Mouse (Mus musculus) liver, embryonic 16.5 days (tissue): ENCODE data around the gene Gm9833. TPM values are rescaled to one million over a fixed set of nuclear protein-coding genes. Genes with fewer than 3 reads are reported as not detected.
A peak's percentile ranks its signal among the peaks of the same experiment; 100 is the strongest.

Source experiments
- ATAC-seq: fragments of 200-750 bp; cut with Nextera tagmentation; 2 replicates; pipeline ENCODE4 v1.8.0; 2017; ENCODE audit warnings: low read depth, mild to moderate bottlenecking, moderate number of reproducible peaks, moderate library complexity
- H3K27ac ChIP-seq: fragments of 300-500 bp; sonication (generic); 2 replicates; pipeline ENCODE4 v1.5.1; 2014; ENCODE audit warnings: mild to moderate bottlenecking, low read length
- H3K27me3 ChIP-seq: fragments of 300-500 bp; sonication (generic); 2 replicates; pipeline ENCODE4 v1.6.1; 2014; ENCODE audit warnings: low read depth, low read length, mixed read lengths; ENCODE audit not compliant: control insufficient read depth, insufficient read depth
- H3K36me3 ChIP-seq: fragments of 300-500 bp; sonication (generic); 2 replicates; pipeline ENCODE4 v1.6.1; 2014; ENCODE audit warnings: mild to moderate bottlenecking; ENCODE audit not compliant: control insufficient read depth, insufficient read depth
- H3K4me1 ChIP-seq: fragments of 300-500 bp; sonication (generic); 2 replicates; pipeline ENCODE4 v1.6.1; 2014; ENCODE audit warnings: low read depth, low read length, mixed read lengths; ENCODE audit not compliant: control insufficient read depth
- H3K4me2 ChIP-seq: fragments of 300-500 bp; sonication (generic); 2 replicates; pipeline ENCODE4 v1.6.1; 2014; ENCODE audit warnings: low read depth, low read length, mixed read lengths
- H3K4me3 ChIP-seq: fragments of 300-500 bp; sonication (generic); 2 replicates; pipeline ENCODE4 v1.5.1; 2014; ENCODE audit warnings: low read depth, mild to moderate bottlenecking, low read length
- H3K9ac ChIP-seq: fragments of 300-500 bp; sonication (generic); 2 replicates; pipeline ENCODE4 v1.6.1; 2014; ENCODE audit warnings: low read depth, low read length
- H3K9me3 ChIP-seq: fragments of 300-500 bp; sonication (generic); replicated peaks from 2 replicates; pipeline ENCODE4 v1.6.1; 2016; ENCODE audit warnings: low read length; ENCODE audit not compliant: control insufficient read depth
- WGBS: fragments of 180-500 bp; shearing (Covaris S2); extraction: QIAGEN DNeasy Blood & Tissue Kit; methylation state at CpG from one replicate; pipeline ENCODE4 v1.1.7; 2014; ENCODE audit not compliant: insufficient replicate concordance; 5-methylcytosine and 5-hydroxymethylcytosine counted together
- polyA plus RNA-seq: library from polyadenylated mRNA; unstranded; fragments of >200 nt; fragmentation: Nextera tagmentation; extraction: Ambion mirVana; gene quantifications from 2 replicates; pipeline ENCODE4 v1.2.1, GENCODE M21; 2015

Gm9833 gene
- polyA plus RNA-seq, 1 experiment from 2014 or later: 1.3 TPM

DNA sequence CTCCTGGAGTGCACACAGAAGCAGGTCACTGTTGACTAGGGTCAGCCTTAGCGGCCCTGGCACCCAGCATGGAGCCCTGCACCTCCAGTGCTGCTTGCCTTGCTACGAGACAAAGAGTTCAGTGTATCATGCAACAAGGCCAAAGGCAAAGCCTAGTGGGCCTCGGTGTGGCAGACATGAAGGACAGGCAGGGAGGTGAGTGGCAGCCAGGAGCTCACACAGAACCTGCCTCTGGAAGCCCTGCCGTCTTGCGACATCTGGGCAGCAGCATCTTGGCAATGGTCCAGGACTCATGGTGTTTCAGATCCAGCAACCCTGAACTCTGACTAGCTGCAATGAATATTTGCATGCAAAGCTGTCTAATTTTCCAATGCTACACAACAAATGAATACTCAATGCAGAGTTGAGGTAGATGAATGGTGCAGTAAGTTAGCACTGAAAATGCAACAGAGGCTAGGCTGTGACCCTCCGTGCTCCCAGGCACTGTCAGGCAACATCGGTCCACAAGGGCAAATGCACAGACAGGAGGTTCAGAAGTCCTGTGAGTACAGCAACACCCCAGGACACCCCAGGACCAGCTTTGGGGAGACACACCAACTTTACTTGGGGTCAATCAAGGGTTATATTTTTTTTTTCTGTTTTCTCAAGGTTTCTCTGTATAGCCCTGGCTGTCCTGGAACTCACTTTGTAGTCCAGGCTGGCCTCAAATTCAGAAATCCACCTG lies 2.4 kb upstream of the Gm9833 start:
- ATAC-seq: peak; percentile 72
- peak overlapping the region; percentile 10; the same call in 1 of the 2 replicates for H3K27ac ChIP-seq

DNA sequence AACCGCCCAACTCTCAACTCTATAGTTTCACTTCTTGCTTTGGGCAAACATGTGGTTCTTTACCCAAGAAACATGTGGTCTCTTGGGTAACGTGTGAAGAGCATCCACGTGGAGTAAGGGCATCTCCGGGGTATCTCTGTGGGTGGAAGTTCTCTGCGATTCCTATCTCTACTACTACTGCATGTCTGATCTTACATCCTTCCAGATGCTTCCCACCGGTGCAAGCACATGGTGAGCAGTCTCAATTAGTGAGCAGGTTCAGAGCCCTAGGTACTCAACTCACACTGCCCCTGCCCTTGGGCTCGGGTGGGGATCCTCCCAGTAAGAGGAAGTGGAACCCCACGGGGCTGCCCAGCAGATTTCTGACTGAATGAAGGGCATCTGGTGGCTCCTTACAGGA lies 399 bp upstream of the Gm9833 start:
- H3K4me1 ChIP-seq: no peaks in the 10 kb centered on the region; the same call in none of the 2 replicates
- H3K27ac ChIP-seq: no peak overlapping the region
- no peak overlapping the region for H3K4me3 ChIP-seq
- no peaks in the 10 kb centered on the region for H3K36me3 ChIP-seq
- WGBS: 57% methylated on average over 8 of the region's 8 CpGs
- H3K4me2 ChIP-seq: 0 out of 2 replicates have a peak overlapping the region, but pooled peaks have one; percentile 17
- no peak overlapping the region for H3K9ac ChIP-seq
- 0 out of 2 replicates have a peak, but pooled peaks cover 4% of the 10 kb centered on the region for H3K27me3 ChIP-seq
- H3K9me3 ChIP-seq: no peaks in the 10 kb centered on the region
- ATAC-seq: no peak

More for the DNA sequence above, 2.4 kb upstream of the Gm9833 start:
- H3K36me3 ChIP-seq: no peaks in the 10 kb centered on the region
- WGBS: 62% methylated on average over 7 of the region's 7 CpGs
- H3K4me2 ChIP-seq: no peak overlapping the region
- H3K27me3 ChIP-seq: 0 out of 2 replicates have a peak, but pooled peaks cover 4% of the 10 kb centered on the region
- H3K4me3 ChIP-seq: no peak overlapping the region
- no peaks in the 10 kb centered on the region; the same call in none of the 2 replicates for H3K4me1 ChIP-seq
- no peaks in the 10 kb centered on the region for H3K9me3 ChIP-seq
- no peak overlapping the region for H3K9ac ChIP-seq

DNA sequence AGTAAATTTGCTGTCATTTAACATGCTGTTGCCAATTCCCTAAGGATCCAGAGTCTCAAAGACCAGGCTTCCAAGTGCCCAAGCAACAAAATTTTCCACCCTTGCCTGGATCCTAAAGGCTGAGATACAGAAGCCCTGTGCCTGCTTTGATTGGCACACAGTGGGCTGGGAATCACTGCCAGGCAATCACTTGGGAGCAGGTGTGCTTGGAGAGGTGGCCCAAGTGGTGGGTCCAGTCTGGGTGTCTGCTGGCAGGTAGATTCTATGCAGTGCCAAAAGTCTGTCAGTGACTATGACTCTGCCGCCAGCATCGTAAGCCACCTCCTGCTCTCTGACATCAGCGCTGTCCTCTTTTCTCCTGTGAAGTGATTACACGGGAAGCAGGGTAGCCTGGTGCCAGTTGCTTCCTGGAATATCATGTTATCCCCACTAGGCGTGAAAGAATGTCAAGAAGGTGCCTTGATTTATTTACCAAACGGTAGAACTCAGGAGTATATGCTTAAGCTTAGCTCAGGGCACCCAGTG lies 3.8 kb downstream of the Gm9833 start:
- Histone ChIP-seq H3K4me1 (no peaks in the 10 kb centered on the region; the same call in 1 of the 2 replicates), H3K9me3 (no peaks in the 10 kb centered on the region)

DNA sequence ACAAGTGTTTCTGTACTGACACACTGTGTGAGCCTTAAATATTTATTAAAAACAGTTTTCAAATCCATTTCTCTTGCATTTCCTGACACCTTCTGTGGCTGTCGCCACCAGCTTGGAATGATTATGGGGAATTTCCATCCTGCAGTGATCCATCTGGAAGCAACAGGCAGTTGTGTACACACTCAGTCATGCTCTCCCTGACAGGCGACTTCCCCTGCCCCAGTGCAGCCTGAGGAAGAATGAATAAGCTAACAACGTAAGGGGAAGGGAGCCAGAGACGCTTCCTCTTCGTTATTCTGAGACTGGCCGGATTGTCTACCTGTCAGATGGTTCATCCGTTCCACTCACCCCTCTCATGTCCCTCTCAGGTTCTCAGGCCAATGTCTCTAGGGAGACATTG lies 4.6 kb downstream of the Gm9833 start:
- H3K27me3 ChIP-seq: 0 out of 2 replicates have a peak, but pooled peaks cover 2% of the 10 kb centered on the region
- no peak overlapping the region for H3K4me3 ChIP-seq
- H3K4me1 ChIP-seq: no peaks in the 10 kb centered on the region; the same call in 1 of the 2 replicates
- H3K4me2 ChIP-seq: no peak overlapping the region
- H3K36me3 ChIP-seq: no peaks in the 10 kb centered on the region
- 10% methylated on average over 7 of the region's 7 CpGs for WGBS
- H3K9ac ChIP-seq: no peak overlapping the region
- ATAC-seq: peak; percentile 39; the same call in 1 of the 2 replicates
- H3K27ac ChIP-seq: no peak overlapping the region
- no peaks in the 10 kb centered on the region for H3K9me3 ChIP-seq

More for the DNA sequence above, 3.8 kb downstream of the Gm9833 start:
- Histone ChIP-seq H3K36me3 (no peaks in the 10 kb centered on the region), H3K27ac (no peak overlapping the region), H3K27me3 (0 out of 2 replicates have a peak, but pooled peaks cover 4% of the 10 kb centered on the region), H3K9ac (no peak overlapping the region), H3K4me2 (no peak overlapping the region), H3K4me3 (no peak overlapping the region)
- WGBS: 64% methylated on average over 6 of the region's 6 CpGs
- ATAC-seq: no peak

DNA sequence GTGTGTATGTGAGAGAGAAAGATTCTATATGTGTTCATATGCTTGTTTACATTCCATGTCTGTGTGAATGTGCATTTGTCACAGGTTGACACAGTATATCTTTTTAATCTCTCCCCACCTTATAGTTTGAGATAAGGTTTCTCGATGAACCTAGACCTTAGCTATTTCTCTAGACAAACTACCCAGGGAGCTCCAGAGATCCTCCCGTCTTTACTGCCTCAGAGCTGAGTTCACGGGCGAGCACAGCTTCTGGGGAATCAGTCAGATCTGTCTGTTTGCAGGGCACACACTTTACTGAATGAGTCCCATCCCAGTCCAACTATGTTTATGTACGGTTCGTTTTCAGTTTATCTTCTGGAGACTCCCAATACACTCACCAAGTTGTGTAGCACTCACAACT lies 5.0 kb downstream of the Gm9833 start:
- no peaks in the 10 kb centered on the region for H3K9me3 ChIP-seq
- H3K36me3 ChIP-seq: no peaks in the 10 kb centered on the region
- H3K4me2 ChIP-seq: no peak overlapping the region
- no peak overlapping the region for H3K27ac ChIP-seq
- no peaks in the 10 kb centered on the region for H3K4me1 ChIP-seq
- ATAC-seq: no peak
- no peaks in the 10 kb centered on the region for H3K27me3 ChIP-seq
- no peak overlapping the region for H3K4me3 ChIP-seq
- 51% methylated on average over 6 of the region's 6 CpGs for WGBS
- no peak overlapping the region for H3K9ac ChIP-seq

DNA sequence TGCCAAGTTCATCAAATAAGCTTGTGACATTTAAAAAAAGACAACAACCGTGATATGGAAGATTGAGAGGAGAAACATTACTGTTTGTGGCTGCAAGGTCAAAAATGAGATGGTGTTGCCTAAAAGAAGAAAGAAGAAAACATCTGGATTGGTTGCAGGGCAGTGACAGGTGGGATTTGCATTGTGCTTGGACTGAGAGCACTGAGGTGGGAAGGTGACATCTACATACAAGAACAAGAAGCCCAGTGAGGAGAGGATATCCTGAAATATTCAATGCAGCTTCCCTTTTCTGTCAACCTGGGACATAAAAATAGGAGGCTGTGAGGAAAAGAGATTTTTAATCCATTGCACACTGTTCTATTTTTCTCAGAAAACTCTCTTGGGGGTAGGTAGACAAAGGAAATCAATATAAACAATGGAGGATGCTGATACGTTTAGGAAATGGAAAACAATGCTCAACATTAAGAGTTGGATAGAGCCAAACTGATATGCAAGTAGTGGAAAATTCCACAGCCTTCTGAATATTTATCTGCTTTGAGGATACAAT lies 7.2 kb downstream of the Gm9833 start:
- WGBS: 54% methylated on average over 2 of the region's 2 CpGs
- no peaks in the 10 kb centered on the region for H3K9me3 ChIP-seq
- H3K9ac ChIP-seq: no peak overlapping the region
- no peaks in the 10 kb centered on the region for H3K27me3 ChIP-seq
- H3K4me3 ChIP-seq: no peak overlapping the region
- no peaks in the 10 kb centered on the region for H3K4me1 ChIP-seq
- H3K4me2 ChIP-seq: no peak overlapping the region
- ATAC-seq: no peak
- H3K36me3 ChIP-seq: no peaks in the 10 kb centered on the region
- H3K27ac ChIP-seq: no peak overlapping the region

DNA sequence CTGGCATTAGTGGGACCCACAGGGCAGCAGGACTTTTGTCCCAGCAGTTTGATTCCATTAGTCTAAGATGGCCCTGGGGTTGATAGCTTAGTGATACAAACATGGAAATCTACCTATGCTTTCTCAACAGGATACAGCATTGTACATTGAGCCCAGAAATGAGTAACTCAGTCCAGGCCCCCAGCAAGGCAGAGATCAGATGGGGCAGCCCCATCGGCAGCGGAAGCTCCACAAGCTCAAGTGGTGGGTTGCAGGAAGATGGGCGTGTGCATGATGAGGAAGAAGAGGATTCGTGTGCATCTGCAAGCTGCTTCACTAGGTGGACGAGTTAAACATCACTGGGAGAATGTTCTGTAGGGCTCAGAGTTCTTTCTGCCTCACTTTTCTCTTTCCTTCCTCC lies 11.8 kb downstream of the Gm9833 start:
- no peak overlapping the region for H3K4me3 ChIP-seq
- ATAC-seq: no peak
- no peak overlapping the region for H3K4me2 ChIP-seq
- H3K9ac ChIP-seq: no peak overlapping the region
- no peak overlapping the region for H3K27ac ChIP-seq
- no peaks in the 10 kb centered on the region for H3K36me3 ChIP-seq
- 69% methylated on average over 5 of the region's 5 CpGs for WGBS
- H3K4me1 ChIP-seq: no peaks in the 10 kb centered on the region
- H3K9me3 ChIP-seq: no peaks in the 10 kb centered on the region
- H3K27me3 ChIP-seq: no peaks in the 10 kb centered on the region

DNA sequence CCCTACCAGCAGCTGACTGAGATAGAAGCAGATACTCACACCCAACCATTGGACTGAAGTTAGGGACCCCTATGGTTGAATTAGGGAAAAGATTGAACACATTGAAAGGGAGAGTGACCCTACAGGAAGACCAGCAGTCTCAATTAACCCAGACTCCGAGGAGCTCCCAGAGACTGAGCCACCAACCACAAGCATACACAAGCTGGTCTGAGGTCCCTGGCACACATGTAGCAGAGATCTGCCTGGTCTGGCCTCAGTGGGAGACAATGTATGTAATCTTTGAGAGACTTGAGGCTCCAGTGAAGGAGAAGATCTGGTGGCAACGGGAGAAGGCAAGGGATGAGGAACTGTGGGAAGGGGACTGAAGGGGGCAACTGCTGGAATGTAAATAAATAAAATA lies 23.7 kb downstream of the Gm9833 start:
- ATAC-seq: no peak
- H3K4me2 ChIP-seq: no peak overlapping the region
- no peaks in the 10 kb centered on the region for H3K36me3 ChIP-seq
- H3K4me1 ChIP-seq: no peaks in the 10 kb centered on the region
- H3K27me3 ChIP-seq: no peaks in the 10 kb centered on the region
- H3K9me3 ChIP-seq: no peaks in the 10 kb centered on the region
- WGBS: 54% methylated on average over 2 of the region's 2 CpGs
- H3K9ac ChIP-seq: no peak overlapping the region
- H3K4me3 ChIP-seq: no peak overlapping the region
- H3K27ac ChIP-seq: no peak overlapping the region

DNA sequence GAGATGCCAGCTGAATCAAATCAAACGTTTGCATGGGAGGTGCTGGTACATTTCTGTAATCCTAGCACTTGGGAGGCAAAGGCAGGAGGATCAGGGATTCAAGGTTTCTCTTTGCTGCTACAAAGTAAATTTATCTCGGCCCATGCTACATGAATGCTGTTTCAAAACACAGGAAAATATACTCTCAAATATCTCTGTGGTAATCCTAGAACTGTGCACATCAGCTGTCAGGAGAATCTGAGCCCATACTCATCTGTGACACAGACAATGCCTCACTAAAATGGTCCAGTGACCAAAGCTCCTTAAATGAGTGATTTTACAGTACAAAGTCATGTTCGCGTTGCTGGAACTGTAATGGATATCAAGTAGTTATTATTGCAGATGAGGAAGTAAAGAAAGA lies 24.3 kb downstream of the Gm9833 start:
- no peaks in the 10 kb centered on the region for H3K9me3 ChIP-seq
- no peak for ATAC-seq
- no peaks in the 10 kb centered on the region for H3K27me3 ChIP-seq
- H3K9ac ChIP-seq: no peak overlapping the region
- H3K27ac ChIP-seq: no peak overlapping the region
- 61% methylated on average over 4 of the region's 4 CpGs for WGBS
- H3K4me2 ChIP-seq: no peak overlapping the region
- H3K4me1 ChIP-seq: no peaks in the 10 kb centered on the region
- no peak overlapping the region for H3K4me3 ChIP-seq
- no peaks in the 10 kb centered on the region for H3K36me3 ChIP-seq
